Mouse (Mus musculus) hindbrain, embryonic 11.5 days (tissue): ENCODE measurements around the gene Krtap5-1. TPM values are rescaled to one million over a fixed set of nuclear protein-coding genes. Genes with fewer than 3 reads are reported as not detected.
"Not testable (repeated sequence)": the region's sequence is repeated elsewhere in the genome, so short reads cannot be mapped to it uniquely, and the experiment has no call there.

Experiments
- ATAC-seq: fragments of 200-750 bp; cut with Nextera tagmentation; 2 replicates; pipeline ENCODE4 v1.8.0; 2017; ENCODE audit warnings: mild to moderate bottlenecking, moderate TSS enrichment, moderate library complexity; ENCODE audit not compliant: low FRiP score
- DNase-seq: peaks from one replicate; pipeline ENCODE4 v3.0.0-alpha.2; 2015; ENCODE audit warnings: low spot score
- H3K27ac ChIP-seq: fragments of 300-500 bp; sonication (generic); 2 replicates; pipeline ENCODE4 v1.5.1; 2014; ENCODE audit warnings: mild to moderate bottlenecking, low read depth, low read length
- H3K27me3 ChIP-seq: fragments of 300-500 bp; sonication (generic); 2 replicates; pipeline ENCODE4 v1.6.1; 2014; ENCODE audit warnings: mild to moderate bottlenecking, low read length, moderate library complexity, mixed read lengths; ENCODE audit not compliant: control insufficient read depth, insufficient read depth
- H3K36me3 ChIP-seq: fragments of 300-500 bp; sonication (generic); 2 replicates; pipeline ENCODE4 v1.6.1; 2014; ENCODE audit warnings: mild to moderate bottlenecking, low read length, moderate library complexity, mixed read lengths; ENCODE audit not compliant: control insufficient read depth, insufficient read depth
- H3K4me1 ChIP-seq: fragments of 300-500 bp; sonication (generic); replicated peaks from 2 replicates; pipeline ENCODE4 v1.6.1; 2014; ENCODE audit warnings: low read length, mixed read lengths; ENCODE audit not compliant: control insufficient read depth, insufficient read depth
- H3K4me2 ChIP-seq: fragments of 300-500 bp; sonication (generic); replicated peaks from 2 replicates; pipeline ENCODE4 v1.6.1; 2014; ENCODE audit warnings: mild to moderate bottlenecking, low read depth, low read length
- H3K4me3 ChIP-seq: fragments of 300-500 bp; sonication (generic); 2 replicates; pipeline ENCODE4 v1.5.1; 2014; ENCODE audit warnings: low read depth, low read length
- H3K9ac ChIP-seq: fragments of 300-500 bp; sonication (generic); 2 replicates; pipeline ENCODE4 v1.6.1; 2014; ENCODE audit warnings: low read depth, low read length
- H3K9me3 ChIP-seq: fragments of 300-500 bp; sonication (generic); 2 replicates; pipeline ENCODE4 v1.6.1; 2016; ENCODE audit warnings: low read length; ENCODE audit not compliant: control insufficient read depth
- WGBS: fragments of 180-500 bp; shearing (Covaris S2); extraction: QIAGEN DNeasy Blood & Tissue Kit; methylation state at CpG from one replicate; pipeline ENCODE4 v1.1.7; 2014; 5-methylcytosine and 5-hydroxymethylcytosine counted together
- polyA plus RNA-seq: library from polyadenylated mRNA; unstranded; fragments of >200 nt; fragmentation: Nextera tagmentation; extraction: Ambion mirVana; gene quantifications from 2 replicates; pipeline ENCODE4 v1.2.1, GENCODE M21; 2014

Krtap5-1 gene
- polyA plus RNA-seq, 1 experiment from 2014 or later, result not detected

- no peak overlapping the region for H3K27ac ChIP-seq
- H3K27me3 ChIP-seq, result no peaks in the 10 kb centered on the region
- WGBS, result 52% methylated on average over 3 of the region's 3 CpGs
- H3K9me3 ChIP-seq, result no peaks in the 10 kb centered on the region
- H3K4me1 ChIP-seq, result no peaks in the 10 kb centered on the region
- H3K4me3 ChIP-seq, result no peak overlapping the region
- H3K9ac ChIP-seq, result no peak overlapping the region
- H3K36me3 ChIP-seq, result no peaks in the 10 kb centered on the region
- DNase-seq (peak; percentile 34), ATAC-seq (no peak)
- no peak overlapping the region for H3K4me2 ChIP-seq
Observed at GRCm38 (mm10) chr7:142328507-142328906, 31.6 kb upstream of the Krtap5-1 start.

- H3K9me3 ChIP-seq, result no peaks in the 10 kb centered on the region
- H3K4me1 ChIP-seq, result no peaks in the 10 kb centered on the region
- H3K27ac ChIP-seq, result no peak overlapping the region
- H3K9ac ChIP-seq, result no peak overlapping the region
- no peak overlapping the region for H3K4me2 ChIP-seq
- H3K36me3 ChIP-seq, result no peaks in the 10 kb centered on the region
- H3K27me3 ChIP-seq, result no peaks in the 10 kb centered on the region
- ATAC-seq (no peak), DNase-seq (no peak)
- H3K4me3 ChIP-seq, result no peak overlapping the region
- 68% methylated on average over 9 of the region's 9 CpGs for WGBS
Observed at GRCm38 (mm10) chr7:142326714-142327445, 30.0 kb upstream of the Krtap5-1 start.

GRCm38 (mm10) chr7:142323396-142324117 is 26.6 kb upstream of the Krtap5-1 start:
- ATAC-seq, result no peak

GRCm38 (mm10) chr7:142322641-142323040 is 25.7 kb upstream of the Krtap5-1 start:
- Histone ChIP-seq H3K9me3 (no peaks in the 10 kb centered on the region), H3K4me1 (no peaks in the 10 kb centered on the region), H3K27me3 (no peaks in the 10 kb centered on the region), H3K4me2 (no peak overlapping the region), H3K27ac (no peak overlapping the region), H3K9ac (no peak overlapping the region), H3K36me3 (no peaks in the 10 kb centered on the region), H3K4me3 (no peak overlapping the region)
- no peak for ATAC-seq
- DNase-seq, result no peak
- 93% methylated on average over 6 of the region's 6 CpGs for WGBS

More at GRCm38 (mm10) chr7:142323396-142324117, 26.6 kb upstream of the Krtap5-1 start:
- H3K9ac ChIP-seq, result no peak overlapping the region
- no peaks in the 10 kb centered on the region for H3K27me3 ChIP-seq
- H3K4me3 ChIP-seq, result no peak overlapping the region
- H3K4me1 ChIP-seq, result no peaks in the 10 kb centered on the region
- no peak overlapping the region for H3K27ac ChIP-seq
- H3K4me2 ChIP-seq, result no peak overlapping the region
- DNase-seq, result no peak
- no peaks in the 10 kb centered on the region for H3K9me3 ChIP-seq
- 87% methylated on average over 12 of the region's 12 CpGs for WGBS
- H3K36me3 ChIP-seq, result no peaks in the 10 kb centered on the region

GRCm38 (mm10) chr7:142321637-142322306 is 24.9 kb upstream of the Krtap5-1 start:
- H3K36me3 ChIP-seq, H3K4me1 ChIP-seq, H3K9ac ChIP-seq, DNase-seq, ATAC-seq, H3K4me3 ChIP-seq, H3K4me2 ChIP-seq, H3K27ac ChIP-seq, H3K9me3 ChIP-seq, H3K27me3 ChIP-seq: not testable (repeated sequence)
- 53% methylated on average over 3 of the region's 10 CpGs for WGBS

- Histone ChIP-seq H3K27me3 (no peaks in the 10 kb centered on the region), H3K9ac (no peak overlapping the region), H3K36me3 (no peaks in the 10 kb centered on the region), H3K4me2 (no peak overlapping the region), H3K27ac (no peak overlapping the region), H3K4me1 (no peaks in the 10 kb centered on the region), H3K4me3 (no peak overlapping the region), H3K9me3 (no peaks in the 10 kb centered on the region)
- DNase-seq, result no peak
- ATAC-seq, result no peak
- 35% methylated on average over 2 of the region's 2 CpGs for WGBS
Observed at GRCm38 (mm10) chr7:142320906-142321305, 24.0 kb upstream of the Krtap5-1 start.

- no peak overlapping the region for H3K27ac ChIP-seq
Observed at GRCm38 (mm10) chr7:142319124-142319523, 22.2 kb upstream of the Krtap5-1 start.

GRCm38 (mm10) chr7:142317216-142317615 is 20.3 kb upstream of the Krtap5-1 start:
- no peak for ATAC-seq

More at GRCm38 (mm10) chr7:142319124-142319523, 22.2 kb upstream of the Krtap5-1 start:
- WGBS, result 88% methylated on average over 11 of the region's 11 CpGs
- no peak for ATAC-seq
- no peaks in the 10 kb centered on the region for H3K9me3 ChIP-seq
- no peak overlapping the region for H3K9ac ChIP-seq
- no peak overlapping the region for H3K4me2 ChIP-seq
- H3K4me1 ChIP-seq, result no peaks in the 10 kb centered on the region
- H3K4me3 ChIP-seq, result no peak overlapping the region
- H3K27me3 ChIP-seq, result no peaks in the 10 kb centered on the region
- DNase-seq, result no peak
- no peaks in the 10 kb centered on the region for H3K36me3 ChIP-seq

More at GRCm38 (mm10) chr7:142317216-142317615, 20.3 kb upstream of the Krtap5-1 start:
- Histone ChIP-seq H3K27me3 (no peaks in the 10 kb centered on the region), H3K36me3 (no peaks in the 10 kb centered on the region), H3K4me3 (no peak overlapping the region), H3K4me1 (no peaks in the 10 kb centered on the region), H3K9me3 (no peaks in the 10 kb centered on the region), H3K4me2 (no peak overlapping the region), H3K9ac (no peak overlapping the region), H3K27ac (no peak overlapping the region)
- DNase-seq, result no peak
- 75% methylated on average over 5 of the region's 5 CpGs for WGBS
